Mouse (Mus musculus): ENCODE measurements at regions not wholly inside any gene's neighbourhood (a gene's known extent, or its start where the extent isn't known, plus 50 kb on each side); places are given as distances from the start of the nearest gene placed in this dataset.

- peak; percentile 87 for ATAC-seq (replicated peaks; ENCODE audit: poor library complexity)
Measured at GRCm38 (mm10) chr12:68882503-68882902, 276.5 kb downstream of the Rps29 start.

GRCm38 (mm10) chr12:68879425-68879824 lies 279.6 kb downstream of the Rps29 start:
- no peak for ATAC-seq (replicated peaks; ENCODE audit: poor library complexity)

- ATAC-seq (replicated peaks; ENCODE audit: poor library complexity) = peak; percentile 64
Measured at GRCm38 (mm10) chr12:68871259-68871658, 287.7 kb downstream of the Rps29 start.

- ATAC-seq (replicated peaks; ENCODE audit: poor library complexity) = no peak
Measured at GRCm38 (mm10) chr12:68862991-68863356, 296.0 kb downstream of the Rps29 start.

- ATAC-seq (replicated peaks; ENCODE audit: poor library complexity) = peak; percentile 57
Measured at GRCm38 (mm10) chr12:68862313-68862990, 296.5 kb downstream of the Rps29 start.

- ATAC-seq (replicated peaks; ENCODE audit: poor library complexity) = no peak
Measured at GRCm38 (mm10) chr12:68860332-68860731, 298.7 kb downstream of the Rps29 start.

GRCm38 (mm10) chr12:68849616-68850140 lies 309.3 kb downstream of the Rps29 start:
- ATAC-seq (replicated peaks; ENCODE audit: poor library complexity) = no peak

GRCm38 (mm10) chr12:68840815-68841214 lies 318.2 kb downstream of the Rps29 start:
- ATAC-seq (replicated peaks; ENCODE audit: poor library complexity) = no peak

- no peak for ATAC-seq (replicated peaks; ENCODE audit: poor library complexity)
Measured at GRCm38 (mm10) chr12:68840156-68840555, 318.8 kb downstream of the Rps29 start.

- ATAC-seq (replicated peaks; ENCODE audit: poor library complexity) = peak; percentile 99
Measured at GRCm38 (mm10) chr12:68836023-68836422, 323.0 kb downstream of the Rps29 start.

GRCm38 (mm10) chr12:68833914-68834313 lies 325.1 kb downstream of the Rps29 start:
- ATAC-seq (replicated peaks; ENCODE audit: poor library complexity) = no peak

GRCm38 (mm10) chr12:68829404-68829803 lies 329.6 kb downstream of the Rps29 start:
- ATAC-seq (replicated peaks; ENCODE audit: poor library complexity) = no peak

- no peak for ATAC-seq (replicated peaks; ENCODE audit: poor library complexity)
Measured at GRCm38 (mm10) chr12:68827549-68828249, 331.3 kb downstream of the Rps29 start.

- no peak for ATAC-seq (replicated peaks; ENCODE audit: poor library complexity)
Measured at GRCm38 (mm10) chr12:68794396-68794795, 364.6 kb downstream of the Rps29 start.

GRCm38 (mm10) chr12:68783636-68784035 lies 375.4 kb downstream of the Rps29 start:
- ATAC-seq (replicated peaks; ENCODE audit: poor library complexity) = no peak

- no peak for ATAC-seq (replicated peaks; ENCODE audit: poor library complexity)
Measured at GRCm38 (mm10) chr12:68775503-68775902, 383.5 kb downstream of the Rps29 start.

- no peak for ATAC-seq (replicated peaks; ENCODE audit: poor library complexity)
Measured at GRCm38 (mm10) chr12:68774800-68775199, 384.2 kb downstream of the Rps29 start.

- no peak for ATAC-seq (replicated peaks; ENCODE audit: poor library complexity)
Measured at GRCm38 (mm10) chr12:68758263-68759020, 400.5 kb downstream of the Rps29 start.

GRCm38 (mm10) chr12:68728882-68729281 lies 430.1 kb downstream of the Rps29 start:
- ATAC-seq (replicated peaks; ENCODE audit: poor library complexity) = no peak

- ATAC-seq (replicated peaks; ENCODE audit: poor library complexity) = no peak
Measured at GRCm38 (mm10) chr12:68718946-68719345, 440.0 kb downstream of the Rps29 start.

All from megakaryocyte progenitor cell, adult 5-6 weeks (primary cell).